Mouse (Mus musculus): ENCODE measurements at regions not wholly inside any gene's neighbourhood (a gene's known extent, or its start where the extent isn't known, plus 50 kb on each side); places are given as distances from the start of the nearest gene placed in this dataset.

GRCm38 (mm10) chr3:103513411-103513810 lies 61.6 kb upstream of the Syt6 start:
- no peak for DNase-seq (ENCODE audit: low spot score in 2 of 2)

- DNase-seq (ENCODE audit: low spot score in 2 of 2), result no peak
Observed at GRCm38 (mm10) chr3:103514061-103514460, 61.0 kb upstream of the Syt6 start.

- DNase-seq (ENCODE audit: low spot score in 2 of 2), result no peak
Observed at GRCm38 (mm10) chr3:103515946-103516345, 59.1 kb upstream of the Syt6 start.

- no peak for DNase-seq (ENCODE audit: low spot score in 2 of 2)
Observed at GRCm38 (mm10) chr3:103517376-103518304, 57.4 kb upstream of the Syt6 start.

- no peak for DNase-seq (ENCODE audit: low spot score in 2 of 2)
Observed at GRCm38 (mm10) chr3:103518624-103519023, 56.4 kb upstream of the Syt6 start.
